Mouse (Mus musculus) c-Kit-negative CD71-positive TER-119-positive erythroid progenitor cells, embryonic 14.5 days (primary cell): ENCODE data around the gene Slc23a2.

ENCODE experiments used
- DNase-seq: peaks from one replicate; pipeline ENCODE4 v3.0.0-alpha.2; 2013; ENCODE audit warnings: low read depth, low spot score

Slc23a2 gene

DNA sequence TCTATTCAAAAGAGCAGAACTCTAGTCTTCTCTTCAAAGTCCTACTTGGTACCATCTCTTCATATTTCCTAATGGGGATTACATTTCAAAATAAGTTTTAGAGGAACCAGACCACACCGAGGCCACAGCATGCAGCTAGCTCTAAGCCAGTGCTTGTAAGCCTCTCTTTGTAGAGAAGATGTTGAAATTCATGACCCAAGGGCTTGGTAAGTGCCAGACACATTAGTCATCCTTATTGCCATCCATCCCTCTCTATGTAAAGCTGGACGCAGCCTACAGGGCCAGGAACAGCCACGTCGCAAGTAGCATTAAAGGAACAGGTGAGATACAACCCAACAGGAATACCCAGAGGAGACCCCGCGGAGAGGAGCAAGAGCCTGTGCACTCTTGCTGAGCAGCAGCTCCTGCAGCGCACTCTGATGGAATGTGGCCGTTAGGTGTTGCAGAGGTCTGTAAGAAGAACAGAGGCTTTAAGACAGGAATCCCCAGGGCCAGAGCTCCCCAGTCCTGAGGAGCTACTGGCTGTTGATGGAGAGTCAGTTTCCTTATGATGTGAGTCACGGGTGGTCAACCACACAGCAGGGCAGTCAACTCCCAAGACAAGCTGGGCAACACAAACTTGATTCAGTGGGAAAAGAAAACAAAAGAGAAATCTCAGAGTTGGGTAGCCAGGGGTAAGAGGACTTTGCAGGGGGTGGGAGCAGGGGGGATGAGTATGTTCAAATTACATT is 45.8 kb downstream of the Slc23a2 start:
- DNase-seq: no peak

DNA sequence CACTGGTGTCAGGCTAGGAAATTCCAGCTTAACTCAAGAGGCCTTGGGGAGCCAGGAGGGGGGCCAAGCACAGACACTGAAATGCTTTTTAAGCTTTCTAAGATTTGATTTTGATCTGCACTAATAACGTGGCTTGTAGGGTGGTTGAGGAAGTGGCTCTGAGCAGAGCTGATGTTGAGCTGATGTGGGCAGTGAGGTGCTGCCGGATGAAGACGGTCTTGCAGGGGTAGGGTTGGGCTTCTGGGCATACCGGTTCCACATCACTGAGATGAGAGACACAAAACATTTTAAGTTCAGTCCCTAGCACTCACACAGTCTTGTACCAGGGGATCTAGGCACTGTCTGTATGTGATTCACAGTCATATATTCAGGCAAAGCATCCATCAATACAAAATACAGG is 46.5 kb downstream of the Slc23a2 start:
- DNase-seq: no peak

DNA sequence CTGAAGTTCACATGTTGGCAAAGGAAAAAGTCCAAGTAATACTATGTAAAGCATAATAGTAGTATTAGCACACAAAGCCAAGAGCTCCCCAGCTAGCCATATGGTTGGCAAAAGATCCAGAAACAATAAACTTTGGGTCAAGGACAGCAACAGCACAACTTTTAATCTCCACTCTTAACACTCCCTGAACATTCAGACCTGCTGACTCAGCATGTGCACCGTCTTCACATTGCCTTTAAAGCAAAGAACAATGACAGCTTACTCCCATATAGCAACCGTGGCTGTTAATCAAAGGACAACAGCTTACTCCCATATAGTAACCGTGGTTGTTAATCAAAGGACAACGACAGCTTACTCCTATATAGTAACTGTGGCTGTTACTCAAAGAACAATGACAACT is 48.3 kb downstream of the Slc23a2 start:
- no peak for DNase-seq

DNA sequence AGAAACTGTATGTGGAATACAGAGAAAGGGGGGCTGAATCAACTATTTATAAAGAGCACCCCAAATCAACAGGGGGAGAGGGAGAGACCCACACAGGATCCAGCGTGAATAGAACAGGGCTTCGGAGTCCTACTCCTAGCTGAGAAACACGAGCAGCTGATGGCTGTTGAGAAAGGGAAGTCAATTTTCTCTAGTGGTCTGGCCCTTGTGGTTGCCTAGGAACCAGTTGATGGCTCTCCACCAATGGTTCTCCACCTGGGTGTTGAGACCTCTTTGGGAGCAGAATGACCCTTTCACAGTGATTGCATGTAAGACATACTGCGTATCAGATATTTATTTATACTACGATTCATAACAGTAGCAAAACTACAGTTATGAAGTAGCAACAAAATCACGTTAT is 49.1 kb downstream of the Slc23a2 start:
- DNase-seq: no peak

DNA sequence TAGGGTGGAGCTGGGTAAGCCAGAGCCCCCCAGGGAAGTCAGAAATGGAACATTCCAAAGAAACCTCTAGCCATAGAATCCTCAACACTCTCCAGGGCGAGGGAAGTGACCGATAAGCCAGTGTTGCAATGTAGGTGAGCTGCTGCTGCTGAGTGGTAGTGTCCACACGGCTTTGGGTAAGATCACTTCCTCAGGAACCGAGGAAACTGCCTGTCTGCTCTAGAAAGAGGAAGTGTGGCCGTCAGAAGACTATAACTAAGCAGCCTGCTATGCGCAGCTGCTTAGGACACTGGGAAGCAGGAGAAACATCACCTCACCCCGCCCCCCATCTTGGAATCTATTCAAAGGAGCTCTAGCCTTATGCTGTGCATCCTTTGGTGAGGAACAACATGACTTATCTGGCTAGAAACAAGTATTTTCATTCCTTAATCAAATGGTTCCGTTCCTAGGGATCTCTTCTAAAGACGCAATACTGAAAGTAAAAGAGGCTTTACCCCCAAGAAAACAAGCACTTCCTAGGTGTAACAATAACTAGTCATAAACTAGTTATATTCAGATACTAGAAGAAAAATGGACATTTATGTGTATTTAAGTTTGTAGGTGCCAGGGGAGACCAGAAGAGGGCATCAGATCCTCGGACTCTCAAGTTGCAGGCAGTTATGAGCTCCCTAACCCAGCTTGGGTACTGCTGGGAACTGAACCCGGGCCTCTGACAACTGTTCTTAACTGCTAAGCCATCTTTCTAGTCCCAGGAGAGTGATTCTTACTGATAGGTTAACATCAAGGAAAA is 50.3 kb downstream of the Slc23a2 start:
- no peak for DNase-seq

DNA sequence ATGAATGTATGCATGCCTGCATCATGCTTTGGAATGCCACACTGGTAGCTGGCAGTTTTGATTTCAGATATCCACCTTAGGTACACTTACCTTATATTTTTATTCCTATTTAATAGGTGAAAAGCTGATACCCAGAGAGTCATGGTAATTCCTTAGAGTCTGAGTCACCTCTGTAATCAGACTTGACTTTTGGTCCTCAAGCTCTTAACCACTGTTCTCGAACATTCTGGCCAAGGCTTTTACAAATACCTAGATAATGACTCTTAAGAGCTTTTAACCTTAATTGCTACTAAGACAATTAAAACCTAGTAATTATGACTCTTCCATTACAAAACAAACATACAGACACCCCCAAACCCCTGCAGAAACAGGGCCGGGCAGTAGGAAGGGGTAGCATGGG is 51.2 kb downstream of the Slc23a2 start:
- DNase-seq: no peak

DNA sequence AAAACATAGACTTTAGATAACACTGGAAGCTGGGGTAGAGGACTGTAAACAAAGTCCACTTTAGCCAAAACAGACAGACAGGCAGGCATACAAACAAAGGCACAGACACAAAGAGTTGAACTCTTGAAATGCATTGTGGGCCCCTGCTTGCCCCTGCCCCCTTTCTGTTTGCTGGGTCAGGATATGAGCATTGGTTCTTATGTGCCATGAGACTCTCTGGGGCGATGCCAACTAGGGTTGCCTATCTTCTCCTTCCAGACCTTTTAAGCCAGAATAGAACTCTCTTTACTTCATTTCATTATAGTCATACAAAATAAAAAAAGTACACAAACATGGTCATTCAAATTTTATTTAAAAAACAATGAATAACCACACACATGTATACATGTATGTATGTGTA is 51.6 kb downstream of the Slc23a2 start:
- no peak for DNase-seq

DNA sequence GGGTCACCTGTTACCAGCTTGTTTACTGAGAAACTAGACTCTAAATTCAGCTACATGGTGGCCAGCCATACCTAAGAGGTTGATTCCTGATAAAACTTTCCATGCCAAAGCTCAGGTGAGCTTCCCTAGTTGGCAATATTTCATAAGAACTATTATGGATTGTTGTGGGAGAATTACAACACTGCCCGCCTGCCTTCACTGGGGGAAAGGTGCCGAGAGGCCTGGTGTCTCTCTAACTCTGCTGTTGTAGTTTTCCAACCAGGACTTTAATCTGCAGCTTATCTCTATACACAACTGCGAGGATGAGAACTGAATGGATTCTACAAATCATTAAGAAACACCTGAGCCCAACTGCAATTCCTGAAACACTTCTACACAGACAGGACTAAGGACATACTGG is 52.2 kb downstream of the Slc23a2 start:
- DNase-seq: no peak

DNA sequence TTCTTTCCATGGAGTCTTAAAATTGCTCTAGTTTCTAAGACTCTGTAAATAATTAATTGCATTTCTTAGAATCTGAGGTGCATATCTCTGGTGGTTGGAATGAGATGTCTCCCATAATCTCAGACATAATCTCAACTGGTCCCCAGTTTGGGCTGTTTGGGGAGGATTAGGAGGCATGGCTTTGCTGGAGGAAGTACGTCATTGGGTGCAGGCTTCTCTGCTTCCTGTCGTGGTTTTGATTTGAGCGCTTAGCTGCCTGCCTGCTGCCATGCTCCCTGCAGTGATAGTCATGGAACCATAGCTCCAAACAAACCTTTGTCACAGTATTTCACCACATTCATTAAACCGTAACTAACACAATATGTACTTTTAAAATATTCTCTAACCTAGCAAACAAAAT is 53.2 kb downstream of the Slc23a2 start:
- DNase-seq: no peak

DNA sequence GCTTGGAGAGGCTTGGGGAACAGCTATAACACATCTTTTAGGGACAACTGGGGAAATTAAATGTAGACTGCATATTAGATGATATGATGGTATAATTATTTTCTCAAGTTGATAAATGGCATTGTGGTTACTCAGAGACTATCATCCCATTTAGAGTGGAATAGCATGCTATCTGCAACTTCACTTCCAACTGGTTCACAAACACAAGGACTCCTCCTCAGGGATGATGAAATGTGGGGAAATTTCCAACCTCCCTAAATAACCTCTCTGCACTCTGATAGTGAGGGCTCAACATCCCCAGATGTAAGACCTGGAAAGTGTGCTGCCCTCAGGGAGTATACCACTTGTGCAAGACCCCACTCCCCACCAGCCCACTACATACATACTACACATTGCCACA is 60.1 kb downstream of the Slc23a2 start:
- no peak for DNase-seq

DNA sequence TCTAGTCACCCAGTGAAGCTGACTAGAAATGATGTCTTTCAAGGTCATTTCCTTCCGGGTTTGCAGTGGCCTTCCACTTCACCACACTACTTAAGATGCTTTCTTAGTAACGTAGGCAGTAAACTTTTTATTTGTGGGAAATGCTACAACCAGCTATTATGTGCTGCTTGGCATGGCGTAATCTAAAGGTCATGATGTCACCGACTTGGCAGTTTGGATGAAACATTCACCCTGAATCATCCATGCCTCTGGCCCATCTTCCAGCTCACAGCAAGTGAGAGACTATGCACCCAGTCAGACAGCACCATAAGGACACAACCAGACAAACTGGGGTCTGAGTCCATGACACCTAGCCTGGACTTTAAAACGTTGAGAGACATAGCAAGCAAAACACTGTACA is 60.5 kb downstream of the Slc23a2 start:
- DNase-seq: no peak

DNA sequence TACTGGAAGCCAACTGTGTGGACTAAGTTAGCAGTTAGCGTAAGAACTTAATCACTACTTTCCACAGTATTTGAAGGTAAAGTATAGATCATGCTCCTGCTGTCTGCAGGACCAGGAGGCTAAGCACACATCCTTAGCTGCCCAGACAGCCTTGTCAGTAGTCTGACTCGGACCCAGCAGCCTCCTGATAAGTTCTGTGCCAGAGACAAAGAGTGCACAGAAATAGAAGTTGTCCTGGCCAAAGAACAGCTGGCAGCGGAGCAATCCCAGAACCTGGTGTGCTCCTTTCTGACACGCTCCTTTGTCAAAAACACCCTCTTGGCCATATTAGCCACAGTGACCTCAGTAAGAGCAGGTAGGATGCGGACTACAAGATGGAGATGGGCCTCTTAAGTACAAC is 65.8 kb downstream of the Slc23a2 start:
- DNase-seq: no peak

DNA sequence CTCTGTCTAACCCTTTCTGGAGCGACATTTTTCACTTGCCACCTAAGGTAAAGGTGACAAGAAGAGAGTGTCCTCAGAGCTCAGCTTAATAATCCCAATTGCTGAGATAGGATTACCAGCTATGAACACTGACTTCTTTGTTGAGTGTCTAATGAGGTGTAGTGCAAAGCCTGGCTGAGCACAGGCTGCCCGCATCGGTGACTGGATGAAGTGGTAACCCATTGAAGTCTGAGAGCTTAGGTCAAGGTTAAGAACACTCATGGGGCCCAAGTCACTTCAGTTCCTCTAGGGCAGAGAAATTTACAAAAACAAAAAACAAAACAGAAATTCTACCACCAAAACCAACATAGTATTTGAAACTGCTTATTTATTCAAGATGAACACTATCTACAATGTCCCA is 71.9 kb downstream of the Slc23a2 start:
- no peak for DNase-seq

DNA sequence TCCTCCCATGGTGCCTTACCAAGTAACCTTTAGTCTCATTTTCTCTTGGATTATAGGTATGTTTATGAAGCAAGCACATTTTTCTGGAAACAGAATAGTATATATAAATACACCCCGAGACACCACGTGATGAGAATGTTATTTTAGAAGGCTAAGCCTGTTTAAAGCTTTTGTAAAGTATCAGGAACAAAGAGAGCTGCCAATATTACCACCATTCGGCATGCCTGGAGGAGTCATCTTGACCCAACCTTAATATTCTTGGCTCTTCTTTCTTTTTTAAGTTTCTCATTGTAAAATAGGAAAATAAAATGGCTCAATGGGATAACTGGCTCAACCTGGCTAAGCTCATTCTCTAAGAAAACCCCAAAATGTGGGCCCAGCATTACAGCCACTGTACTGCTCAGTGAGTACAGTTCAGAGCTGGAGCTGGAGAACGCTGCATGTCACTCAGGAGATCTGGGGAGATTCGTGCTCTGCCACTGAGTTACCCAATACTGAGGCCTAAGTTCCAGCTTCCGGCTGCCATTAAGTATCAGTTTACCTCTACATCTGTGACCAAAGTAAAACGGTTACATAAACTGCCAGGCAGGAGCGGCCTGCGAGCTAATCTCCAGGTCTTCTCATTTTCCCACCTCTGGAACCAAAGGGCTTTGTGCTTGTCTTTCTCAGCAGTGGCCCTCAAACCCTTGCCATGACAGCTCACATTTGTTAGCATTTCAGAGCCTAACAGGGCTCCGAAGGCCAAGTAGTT is 74.7 kb downstream of the Slc23a2 start:
- no peak for DNase-seq

DNA sequence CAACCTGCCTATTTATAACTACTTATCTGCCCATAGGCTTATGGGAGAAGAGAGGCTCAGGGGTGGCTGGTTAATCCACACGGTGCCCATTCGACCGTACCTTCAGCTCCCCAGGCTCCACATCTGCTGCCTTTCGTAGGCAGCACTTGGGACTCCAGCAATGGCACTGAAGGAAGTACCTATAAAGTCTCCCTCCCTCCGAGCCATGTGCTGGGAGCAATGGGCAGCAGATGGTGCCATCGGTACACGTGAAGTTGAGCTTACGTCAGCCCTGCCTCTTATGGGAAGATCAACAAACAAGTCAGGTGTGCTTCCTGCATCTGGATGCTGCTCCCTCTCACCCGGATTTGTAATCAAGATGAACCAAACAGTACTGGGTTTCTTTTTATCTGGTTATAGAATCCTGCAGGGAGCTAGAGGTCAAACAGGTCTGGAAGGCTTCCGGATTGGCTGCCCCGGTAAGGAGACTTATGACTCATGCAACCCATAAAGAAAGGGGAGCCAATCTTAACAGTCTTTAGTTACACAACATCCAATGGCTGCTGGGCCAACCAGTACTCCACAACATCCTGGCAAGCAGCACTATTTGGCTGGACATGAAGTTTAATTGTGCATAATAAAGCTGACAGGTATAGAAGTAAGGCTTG is 80.6 kb downstream of the Slc23a2 start:
- no peak for DNase-seq

DNA sequence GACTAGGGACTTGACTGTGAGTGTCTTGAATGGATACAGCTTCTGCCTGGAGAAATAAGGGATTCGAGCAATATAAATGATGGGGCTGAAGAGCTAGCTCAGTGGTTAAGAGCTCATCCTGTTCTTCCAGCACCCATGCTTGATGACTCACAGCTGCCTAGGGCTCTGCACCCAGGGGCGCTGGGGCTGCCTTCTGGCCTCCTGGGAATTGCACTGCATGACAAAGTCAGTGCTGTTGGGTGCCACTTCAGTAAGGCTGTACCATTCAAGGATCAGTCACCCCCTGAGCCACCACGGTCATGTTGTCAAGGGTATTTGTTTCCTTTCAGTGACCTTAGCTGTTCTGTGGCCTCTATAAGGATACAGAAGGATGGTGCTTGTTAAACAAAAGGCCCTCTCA is 81.1 kb downstream of the Slc23a2 start:
- DNase-seq: no peak

DNA sequence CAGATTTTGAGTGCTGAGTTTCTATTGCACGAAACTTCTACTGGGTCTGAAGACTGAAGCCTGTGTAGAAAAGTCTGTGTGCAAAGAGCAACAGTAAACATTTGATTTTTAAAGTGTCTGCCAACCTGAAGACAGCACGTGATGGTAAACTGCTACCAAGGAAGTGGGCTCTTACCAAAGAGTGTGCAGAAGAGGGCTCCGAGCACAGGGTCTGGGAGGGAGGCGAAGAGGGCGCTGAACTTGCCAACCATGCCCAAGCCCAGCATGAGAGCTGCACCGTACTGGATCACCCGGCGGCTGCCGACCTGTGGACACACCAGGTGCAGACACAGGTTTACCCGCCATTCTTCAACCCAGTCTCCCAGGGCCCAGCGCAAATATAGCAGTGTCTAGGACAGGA is 83.0 kb downstream of the Slc23a2 start:
- no peak for DNase-seq

DNA sequence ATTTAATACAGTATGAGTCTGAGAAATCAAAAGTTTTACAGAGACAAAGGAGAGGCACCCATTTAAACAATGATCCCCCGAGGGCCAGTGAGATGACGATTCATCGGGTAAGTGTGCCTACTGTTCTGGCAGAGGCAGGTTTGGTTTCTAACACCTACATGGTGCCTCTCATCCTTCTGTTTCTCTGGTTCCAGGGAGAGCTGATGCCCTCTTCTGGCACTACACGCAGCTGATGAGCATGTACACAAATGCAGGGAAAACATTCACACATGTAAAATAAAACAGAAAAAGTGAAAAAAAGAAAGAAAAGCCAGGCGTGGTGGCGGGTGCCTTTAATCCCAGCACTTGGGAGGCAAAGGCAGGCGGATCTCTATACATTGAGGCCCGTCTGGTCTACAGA is 85.0 kb downstream of the Slc23a2 start:
- DNase-seq: no peak

DNA sequence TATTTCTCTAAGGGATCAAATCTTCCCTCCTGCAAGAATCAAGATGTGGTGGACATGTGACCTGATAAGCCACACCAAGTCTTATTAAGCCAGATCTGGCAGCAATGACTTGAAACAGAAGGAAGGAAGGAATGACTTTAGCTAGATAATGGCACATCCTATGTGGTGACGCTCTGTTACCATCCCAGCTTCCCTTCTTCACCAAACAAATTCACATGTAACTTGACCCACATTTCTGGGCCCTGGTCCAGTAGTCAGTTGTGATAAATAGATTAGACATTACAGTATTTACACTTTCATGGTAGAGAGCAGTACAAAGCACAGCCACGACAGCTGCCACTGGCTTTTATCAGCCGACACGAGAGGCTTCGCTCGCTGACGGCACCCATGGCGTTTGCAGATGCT is 89.6 kb downstream of the Slc23a2 start:
- no peak for DNase-seq

DNA sequence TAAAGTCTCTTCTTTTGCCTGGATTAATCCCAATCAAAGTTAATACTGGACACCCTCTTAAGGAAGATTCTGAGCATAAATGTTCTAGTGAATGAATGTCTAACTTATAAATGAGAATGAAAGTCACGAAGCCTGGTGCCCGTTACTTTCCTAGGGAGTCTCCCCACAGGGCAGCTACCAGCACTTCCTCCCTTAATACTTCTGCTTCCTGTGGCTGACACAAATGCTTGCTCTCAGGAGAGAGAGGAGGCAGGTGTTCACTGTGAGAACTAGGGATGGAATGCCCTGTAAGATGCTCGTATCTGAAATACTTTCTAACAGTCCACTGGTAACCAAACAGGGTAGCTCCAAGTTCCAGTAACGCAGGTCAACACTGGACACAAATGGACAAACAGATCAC is 91.1 kb downstream of the Slc23a2 start:
- no peak for DNase-seq

DNA sequence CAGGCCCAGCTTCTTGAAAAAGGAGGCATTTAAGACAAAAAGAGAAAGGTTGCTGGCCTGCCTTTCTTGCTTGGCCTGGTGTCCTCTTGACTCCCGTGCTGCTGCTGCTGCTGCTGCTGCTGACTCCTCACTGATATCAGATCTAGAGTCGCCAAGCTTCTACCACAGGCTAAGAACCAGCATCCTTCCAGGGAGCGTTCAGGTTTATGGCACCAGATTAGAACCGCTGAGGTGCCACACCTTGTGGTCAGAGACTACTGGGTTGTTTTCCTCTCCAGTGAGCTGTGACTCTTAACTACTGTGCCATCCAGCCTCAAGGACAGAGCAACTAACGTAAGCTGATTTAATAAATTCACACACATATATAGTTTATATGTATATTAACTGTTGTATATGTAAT is 93.1 kb downstream of the Slc23a2 start:
- DNase-seq: no peak

DNA sequence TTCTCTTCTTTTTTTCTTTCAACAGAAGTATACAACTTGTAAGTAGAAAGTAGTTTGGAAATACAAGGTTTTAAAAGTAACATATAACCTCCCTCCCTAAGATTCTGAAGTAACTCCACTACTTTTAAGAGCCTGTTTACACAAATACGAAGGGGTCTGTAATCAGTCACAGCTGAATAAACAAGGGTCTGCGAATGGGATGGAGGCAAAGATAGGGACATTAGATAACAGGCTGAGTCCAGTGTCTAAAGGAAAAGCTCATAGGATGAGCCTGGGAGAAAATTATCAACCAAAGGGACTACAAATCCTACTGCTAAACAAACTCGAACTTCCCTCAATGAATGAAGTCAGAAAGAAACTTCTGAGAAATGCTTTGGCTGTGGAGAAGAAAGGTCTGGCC is 95.0 kb downstream of the Slc23a2 start:
- DNase-seq: no peak
